Mouse (Mus musculus) midbrain, embryonic 16.5 days (tissue): ENCODE data around the gene Mt4. TPM values are rescaled to one million over a fixed set of nuclear protein-coding genes. Genes with fewer than 3 reads are reported as not detected.

Experiments
- polyA plus RNA-seq: library from polyadenylated mRNA; unstranded; fragments of >200 nt; fragmentation: Nextera tagmentation; extraction: Ambion mirVana; gene quantifications from 2 replicates; pipeline ENCODE4 v1.2.1, GENCODE M21; 2015

Mt4 gene
- polyA plus RNA-seq, 1 experiment from 2014 or later = not detected

Other genes starting within 250 kb of the Mt4 start
- 61.2 and 67.5 TPM in 2 replicates for gene Amfr, start 124.4 kb upstream of the Mt4 start, polyA plus RNA-seq
- 84.7 and 85.7 TPM in 2 replicates for gene Nudt21, start 100.2 kb upstream of the Mt4 start, polyA plus RNA-seq
- 18.0 and 18.3 TPM in 2 replicates for gene Ogfod1, start 100.0 kb upstream of the Mt4 start, polyA plus RNA-seq
- 22.0 and 22.9 TPM in 2 replicates for gene Bbs2, start 38.3 kb upstream of the Mt4 start, polyA plus RNA-seq
- gene Mt3, start 15.4 kb downstream of the Mt4 start, polyA plus RNA-seq = 141 and 227 TPM in 2 replicates
- gene Mt2, start 35.5 kb downstream of the Mt4 start, polyA plus RNA-seq = 11.5 and 17.9 TPM in 2 replicates
- gene Mt1, start 41.9 kb downstream of the Mt4 start, polyA plus RNA-seq = 51.8 and 86.0 TPM in 2 replicates
- 58.6 and 59.1 TPM in 2 replicates for gene Nup93, start 77.4 kb downstream of the Mt4 start, polyA plus RNA-seq
- 0.09 TPM in 1 of 2 replicates, not detected in the other for gene Slc12a3, start 192.0 kb downstream of the Mt4 start, polyA plus RNA-seq
- 72.3 and 82.7 TPM in 2 replicates for gene Herpud1, start 249.2 kb downstream of the Mt4 start, polyA plus RNA-seq